Mouse (Mus musculus): ENCODE measurements at regions not wholly inside any gene's neighbourhood (a gene's known extent, or its start where the extent isn't known, plus 50 kb on each side); places are given as distances from the start of the nearest gene placed in this dataset.

GRCm38 (mm10) chr15:34775714-34776113 lies 418.0 kb upstream of the 9430069I07Rik start:
- no peak for DNase-seq (ENCODE audit: low spot score)

- DNase-seq (ENCODE audit: low spot score): peak; percentile 44
These were observed 394.1 kb upstream of the 9430069I07Rik start for GRCm38 (mm10) chr15:34751746-34752145.

- no peak for DNase-seq (ENCODE audit: low spot score)
These were observed 393.3 kb upstream of the 9430069I07Rik start for GRCm38 (mm10) chr15:34751021-34751420.

GRCm38 (mm10) chr15:34747111-34747510 lies 389.4 kb upstream of the 9430069I07Rik start:
- no peak for DNase-seq (ENCODE audit: low spot score)

GRCm38 (mm10) chr15:34743130-34743782 lies 385.6 kb upstream of the 9430069I07Rik start:
- peak; percentile 60 for DNase-seq (ENCODE audit: low spot score)

- DNase-seq (ENCODE audit: low spot score): no peak
These were observed 383.8 kb upstream of the 9430069I07Rik start for GRCm38 (mm10) chr15:34741488-34741887.
